Mouse (Mus musculus) right cerebral cortex, adult 2 months (tissue): Measurements from ENCODE around the gene Stip1.
"Not testable (repeated sequence)": the region's sequence is repeated elsewhere in the genome, so short reads cannot be mapped to it uniquely, and the experiment has no call there.

ENCODE experiments used
- DNase-seq, 2 experiments: peaks; one replicate each; pipeline ENCODE4 v3.0.0; 2021 to 2022; ENCODE audit warnings: low spot score in 2 of 2

The Stip1 gene

DNA sequence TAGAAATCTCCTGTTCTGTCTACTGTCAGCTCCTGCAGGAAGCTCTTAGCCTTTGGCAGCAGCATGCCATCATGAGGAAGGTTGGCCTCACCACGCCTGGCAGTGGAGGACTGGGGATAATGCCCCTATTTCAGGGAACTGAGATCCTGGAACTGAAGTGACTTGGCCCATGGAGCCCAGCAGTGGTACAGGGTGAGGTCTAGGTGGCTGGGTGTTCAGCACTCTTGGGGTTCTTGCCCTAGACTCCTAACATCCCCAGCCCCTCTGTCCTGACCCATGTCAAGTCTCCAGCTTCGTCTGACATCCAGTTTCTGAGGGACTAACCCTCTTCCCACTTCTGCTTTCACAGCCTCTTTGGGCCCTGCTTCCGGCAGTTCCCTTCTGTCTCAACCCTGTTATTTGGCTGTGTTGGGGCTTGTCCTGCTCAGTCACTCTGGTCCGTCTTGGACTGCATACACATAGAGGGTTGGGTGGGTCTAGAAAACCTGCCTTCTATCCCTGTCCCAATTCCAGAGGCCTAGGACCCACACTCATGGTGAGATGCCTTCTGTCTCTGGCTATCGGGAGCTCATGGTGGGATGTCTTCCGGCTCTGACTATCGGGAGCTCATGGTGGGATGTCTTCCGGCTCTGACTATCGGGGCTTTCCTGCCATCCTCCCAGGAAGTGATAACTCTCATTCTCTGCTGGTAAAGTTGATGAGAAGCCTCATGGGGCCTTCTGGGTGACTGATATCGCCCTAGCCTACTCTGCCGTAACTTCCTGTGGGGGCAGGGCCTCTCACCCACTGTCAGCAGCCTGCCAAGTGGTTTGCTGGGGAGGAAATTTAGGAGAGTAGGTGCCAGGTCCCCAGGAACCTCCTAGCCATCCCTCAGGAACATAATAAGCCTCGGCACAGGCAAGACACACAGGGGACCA lies 22.0 kb downstream of the Stip1 start:
- DNase-seq: no peak

DNA sequence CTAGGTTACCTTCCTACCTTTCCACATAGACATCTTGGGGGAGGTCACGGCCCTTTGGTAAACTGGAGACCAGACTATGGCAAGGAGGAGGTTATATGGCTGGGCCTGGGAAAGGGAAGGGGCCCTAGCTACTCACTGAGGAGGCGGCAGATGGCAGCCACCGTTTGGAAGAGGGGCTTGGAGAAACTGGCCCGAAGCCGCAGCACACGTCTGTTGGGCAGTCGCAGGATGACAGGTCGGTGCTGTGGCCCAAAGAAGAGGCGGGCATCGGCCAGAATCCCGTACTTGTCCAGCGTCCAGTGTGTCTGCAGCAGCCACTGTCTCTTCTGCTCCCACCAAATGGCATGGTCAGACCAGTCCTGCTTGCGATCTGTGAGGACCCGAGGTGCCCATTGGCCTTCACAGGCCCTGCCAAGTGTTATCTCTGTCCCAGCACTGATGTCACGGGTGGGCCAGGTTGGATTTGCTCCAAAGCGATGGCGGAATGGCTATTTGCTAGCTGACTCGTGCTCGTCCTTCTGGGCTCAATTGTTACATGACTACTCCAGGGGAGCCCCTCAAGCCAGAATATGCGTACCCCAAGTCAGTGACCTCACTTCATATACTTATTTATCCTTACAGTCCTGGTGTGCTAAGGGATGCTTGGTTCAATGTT lies 25.2 kb downstream of the Stip1 start:
- DNase-seq: no peak

DNA sequence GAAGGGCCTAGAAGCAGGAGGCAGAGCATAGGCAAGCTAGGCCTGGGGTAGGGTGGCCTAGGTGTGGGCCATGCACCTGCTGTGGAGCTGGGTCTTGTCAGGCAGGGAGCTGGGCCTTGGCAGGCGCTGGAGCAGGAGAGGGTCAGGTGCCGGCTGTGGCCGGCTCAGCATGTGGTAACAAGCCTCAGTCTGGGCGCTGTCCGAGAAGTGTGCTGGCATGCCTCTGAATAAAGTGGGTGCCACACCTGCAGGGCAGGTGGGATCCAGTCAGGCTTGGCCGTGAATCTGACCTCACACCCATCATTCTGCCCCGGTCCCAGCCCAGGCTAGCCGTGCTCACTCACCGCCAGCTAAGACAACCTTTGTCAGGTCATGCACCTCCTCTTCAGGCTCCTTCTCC lies 25.8 kb downstream of the Stip1 start:
- no peak for DNase-seq

DNA sequence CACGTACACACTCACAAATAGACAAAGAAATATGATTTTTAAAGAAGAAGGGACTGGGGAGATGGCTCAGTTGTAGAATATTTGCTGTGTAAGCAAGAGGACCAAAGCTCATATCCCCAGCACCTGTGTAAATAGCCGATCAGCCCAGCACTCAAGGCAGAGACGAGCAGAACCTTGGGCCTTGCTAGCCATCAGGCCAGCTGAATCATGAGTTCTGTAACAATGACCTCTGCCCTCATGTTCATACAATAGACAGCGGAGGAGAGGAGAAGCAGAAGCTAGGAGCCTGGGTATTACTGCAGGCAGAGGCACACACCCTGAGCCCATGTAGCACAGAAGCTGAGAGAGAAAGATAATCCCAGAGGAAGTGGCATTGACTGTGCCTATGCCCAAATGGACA lies 27.3 kb downstream of the Stip1 start:
- DNase-seq: no peak

DNA sequence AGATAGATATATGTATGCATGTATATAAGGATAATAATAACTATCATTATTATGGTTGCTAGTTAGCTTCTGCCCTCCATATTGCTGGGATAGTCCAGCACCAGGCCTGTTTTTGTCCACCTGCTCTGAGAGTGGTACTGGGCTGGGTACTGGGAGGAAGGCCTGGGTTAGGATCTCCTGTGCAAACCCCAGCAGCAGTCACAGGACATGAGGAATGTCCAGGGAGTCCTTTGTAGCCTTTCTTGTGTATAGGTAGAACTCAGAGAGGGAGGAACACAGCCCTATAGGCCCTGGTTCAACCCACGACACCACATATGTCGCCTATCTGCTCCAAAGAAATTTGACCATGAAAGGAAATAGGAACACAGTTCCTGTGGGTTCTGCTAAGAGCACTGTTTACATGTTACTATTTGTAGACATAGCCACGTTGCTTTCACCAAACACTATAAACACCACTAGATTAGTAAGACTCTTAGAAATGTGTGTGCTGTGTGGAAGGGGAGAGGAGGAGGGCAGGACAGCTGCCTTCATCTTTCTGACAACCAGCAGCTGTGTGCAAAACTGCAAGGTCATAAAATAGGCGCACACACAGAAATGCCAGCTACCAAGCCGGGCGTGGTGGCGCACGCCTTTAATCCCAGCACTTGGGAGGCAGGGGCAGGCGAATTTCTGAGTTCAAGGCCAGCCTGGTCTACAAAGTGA lies 32.7 kb downstream of the Stip1 start:
- no peak for DNase-seq

DNA sequence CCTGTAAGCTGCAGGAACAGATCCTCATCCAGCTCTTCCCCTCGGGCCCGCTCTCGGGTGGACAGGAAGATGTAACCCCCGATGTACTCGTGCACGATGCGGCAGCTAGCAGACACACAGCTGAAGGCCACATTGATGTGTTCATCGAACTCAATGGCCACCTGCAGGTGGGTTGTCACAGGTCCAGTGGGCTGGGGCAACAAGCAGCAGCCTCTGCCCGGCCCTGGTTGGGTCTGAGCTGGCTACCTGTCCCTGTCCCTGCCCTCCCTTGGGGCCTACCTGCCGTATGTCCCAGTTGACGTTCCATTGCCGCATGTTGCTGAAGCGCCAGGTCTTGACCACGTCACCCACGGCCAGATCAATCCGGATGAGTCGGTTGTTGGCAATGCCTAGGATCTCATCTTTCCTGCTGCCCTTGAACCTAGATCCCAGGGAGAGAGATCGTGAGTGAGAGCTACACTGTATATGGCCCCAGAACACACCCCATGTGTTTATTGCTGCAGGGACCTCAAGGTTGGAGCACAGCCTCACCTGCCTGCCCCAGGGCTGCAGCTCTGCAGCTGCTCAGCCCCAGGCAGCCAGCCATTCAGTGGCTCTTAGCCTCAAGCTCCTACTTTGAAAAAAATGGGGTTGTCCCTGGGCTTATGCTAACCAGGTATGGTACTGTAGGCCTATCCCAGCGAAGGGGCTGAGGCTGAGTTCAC lies 40.3 kb downstream of the Stip1 start:
- no peak for DNase-seq

DNA sequence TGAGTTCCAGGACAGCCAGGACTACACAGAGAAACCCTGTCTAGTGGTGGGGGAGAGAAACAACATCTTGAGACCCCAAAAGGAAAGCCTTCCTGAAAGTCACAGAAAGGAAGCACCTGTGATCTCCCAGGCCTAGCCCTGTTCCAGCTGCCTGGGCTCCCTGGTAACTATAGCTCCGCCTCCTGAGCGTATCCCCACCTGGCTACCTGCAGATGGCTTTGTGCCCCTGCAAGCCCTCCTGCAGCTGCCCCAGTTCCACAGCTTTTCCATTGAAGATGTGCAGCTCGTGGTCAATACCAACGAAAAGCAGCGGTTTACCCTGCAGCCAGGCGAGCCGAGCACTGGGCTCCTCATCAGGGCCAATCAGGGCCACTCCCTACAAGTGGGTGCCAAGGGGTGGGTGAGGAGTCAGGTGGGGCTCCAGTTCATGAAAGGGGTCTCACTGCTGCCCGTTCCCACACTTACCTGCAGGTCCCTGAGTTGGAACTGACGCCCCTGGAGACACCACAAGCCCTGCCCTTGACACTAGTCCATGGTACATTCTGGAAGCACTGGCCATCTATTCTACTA lies 42.0 kb downstream of the Stip1 start:
- no peak for DNase-seq

DNA sequence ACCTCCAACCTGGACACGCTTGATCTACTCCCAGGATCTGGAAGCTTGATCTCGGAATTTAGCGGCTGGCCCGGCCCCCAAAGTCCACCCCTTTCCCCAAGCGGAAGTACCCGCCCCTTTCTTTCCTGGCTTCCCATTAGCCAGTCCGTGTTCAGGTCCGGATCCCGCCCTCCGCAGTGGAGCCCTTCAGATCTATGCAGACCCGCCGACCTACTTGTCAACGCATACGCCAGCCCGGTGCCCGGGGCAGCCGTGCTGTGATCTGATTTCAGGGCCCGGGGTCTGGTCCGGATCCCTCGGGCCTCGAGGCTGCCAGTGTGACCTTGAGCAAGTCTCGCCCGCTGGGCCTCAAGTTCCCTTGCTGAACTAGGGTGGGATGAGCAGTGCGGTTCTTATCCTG lies 43.8 kb downstream of the Stip1 start, which contains the start of the genes Nudt22 and Trpt1:
TSS of gene Nudt22 (minus strand) at position 112 of the 400 bp plus-strand sequence.
TSS of gene Trpt1 (plus strand) at position 126 of the 400 bp plus-strand sequence.
- peak; percentile 86 for DNase-seq

DNA sequence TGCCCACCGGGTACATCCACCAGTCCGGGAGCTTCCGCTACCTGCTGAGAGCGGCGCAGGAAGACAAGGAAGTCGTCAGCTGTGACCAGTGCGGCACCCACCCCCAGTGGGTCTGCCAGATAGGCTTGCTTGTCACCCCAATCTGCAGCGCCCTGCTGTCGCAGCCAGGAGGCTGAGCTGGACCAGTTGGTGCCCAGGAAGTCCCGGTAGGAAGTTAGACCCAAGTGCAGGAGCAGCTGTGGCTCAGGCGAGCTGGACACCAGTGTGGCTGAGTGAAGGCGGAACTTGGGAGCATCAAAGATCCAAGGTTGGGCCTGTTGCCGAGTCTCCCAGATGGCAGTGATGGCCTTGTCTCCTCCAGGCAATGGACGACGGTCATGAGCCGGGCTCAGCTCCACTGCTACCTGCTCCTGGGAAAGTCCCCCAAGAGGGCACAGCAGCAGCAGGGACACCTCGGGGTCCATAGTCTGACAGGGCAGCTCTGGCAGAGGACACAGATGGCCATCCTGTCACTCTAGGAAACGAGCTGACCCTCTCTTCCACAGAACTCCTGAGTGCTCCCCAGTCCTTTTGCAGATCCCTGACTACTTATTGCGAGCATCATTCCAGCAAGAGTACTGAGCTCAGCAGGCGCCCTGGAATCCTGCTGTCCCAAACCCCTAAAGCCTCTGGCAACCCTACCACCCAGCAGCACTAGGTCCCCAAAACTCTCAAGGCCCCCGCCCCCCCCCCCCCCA lies 44.3 kb downstream of the Stip1 start:
- no peak for DNase-seq

DNA sequence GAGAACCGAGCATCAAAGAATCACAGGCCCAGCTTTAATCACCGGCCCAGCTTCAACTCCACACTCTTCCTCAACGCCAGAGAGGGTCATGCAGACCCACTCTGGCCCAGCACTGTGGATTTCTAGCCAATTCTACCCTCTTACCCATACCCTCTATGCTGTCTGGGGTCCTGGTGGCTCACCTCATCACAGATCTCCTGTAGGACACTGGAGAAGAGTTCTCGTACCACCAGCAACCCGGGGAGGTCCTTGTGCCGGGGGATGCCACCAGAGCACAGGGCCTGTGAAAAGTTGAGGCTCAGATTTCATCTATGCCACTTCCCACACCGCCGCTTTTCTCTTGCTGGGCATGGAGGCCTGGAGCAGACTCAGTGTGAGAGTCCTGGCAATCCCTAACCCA lies 45.3 kb downstream of the Stip1 start:
- DNase-seq: no peak

DNA sequence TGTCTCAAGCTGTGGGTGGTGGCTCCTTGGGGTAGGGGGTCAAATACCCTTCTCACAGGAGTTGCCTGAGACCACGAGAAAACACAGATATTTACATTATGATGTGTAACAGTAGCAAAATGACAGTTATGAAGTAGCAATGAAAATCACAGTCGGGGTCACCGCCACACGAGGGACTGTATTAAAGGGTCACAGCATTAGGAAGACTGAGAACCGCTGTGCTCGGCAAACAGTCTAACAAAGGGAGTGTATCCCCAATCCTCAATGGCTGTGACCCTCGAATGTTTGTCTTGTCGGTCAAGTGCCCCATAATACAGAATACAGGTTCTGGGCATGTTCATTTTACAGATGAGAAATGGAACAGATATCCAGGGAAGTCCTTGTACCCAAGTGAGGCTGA lies 45.8 kb downstream of the Stip1 start:
- DNase-seq: no peak

DNA sequence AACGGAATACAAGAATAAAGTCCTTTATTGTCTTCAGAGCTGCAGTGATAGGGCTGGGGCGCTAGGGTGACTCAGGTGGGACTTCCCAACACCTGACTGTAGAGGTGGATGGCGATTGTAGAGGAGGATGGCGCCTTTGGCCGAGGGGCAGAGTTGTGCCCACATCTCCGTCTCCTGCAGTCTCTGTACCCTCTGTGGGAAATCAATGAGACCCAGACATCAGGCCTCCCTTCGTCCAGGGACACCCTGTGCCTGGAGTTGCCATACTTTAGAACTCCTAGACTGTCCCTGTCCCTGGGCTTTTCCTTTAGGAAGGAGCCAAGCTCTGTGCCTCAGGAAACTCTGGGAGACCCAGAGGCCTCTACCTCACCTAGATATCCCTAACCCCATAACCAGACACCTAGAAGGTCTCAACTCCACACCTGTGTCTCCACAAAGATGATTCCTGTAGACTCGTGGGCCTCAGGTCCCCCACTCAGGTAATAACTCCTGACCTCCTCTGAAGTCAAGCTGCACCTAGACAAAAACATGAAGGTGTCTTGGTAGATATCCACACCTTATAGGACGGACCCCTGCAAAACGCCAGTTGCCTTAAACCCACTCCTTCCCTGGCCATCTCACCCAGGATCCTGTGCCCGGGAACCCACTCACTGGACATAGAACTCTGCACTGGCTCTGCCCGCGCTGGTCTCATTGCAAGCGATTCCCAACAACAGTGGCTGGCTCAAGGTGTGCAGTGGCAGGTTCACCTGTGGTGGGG lies 46.6 kb downstream of the Stip1 start:
- DNase-seq: no peak

DNA sequence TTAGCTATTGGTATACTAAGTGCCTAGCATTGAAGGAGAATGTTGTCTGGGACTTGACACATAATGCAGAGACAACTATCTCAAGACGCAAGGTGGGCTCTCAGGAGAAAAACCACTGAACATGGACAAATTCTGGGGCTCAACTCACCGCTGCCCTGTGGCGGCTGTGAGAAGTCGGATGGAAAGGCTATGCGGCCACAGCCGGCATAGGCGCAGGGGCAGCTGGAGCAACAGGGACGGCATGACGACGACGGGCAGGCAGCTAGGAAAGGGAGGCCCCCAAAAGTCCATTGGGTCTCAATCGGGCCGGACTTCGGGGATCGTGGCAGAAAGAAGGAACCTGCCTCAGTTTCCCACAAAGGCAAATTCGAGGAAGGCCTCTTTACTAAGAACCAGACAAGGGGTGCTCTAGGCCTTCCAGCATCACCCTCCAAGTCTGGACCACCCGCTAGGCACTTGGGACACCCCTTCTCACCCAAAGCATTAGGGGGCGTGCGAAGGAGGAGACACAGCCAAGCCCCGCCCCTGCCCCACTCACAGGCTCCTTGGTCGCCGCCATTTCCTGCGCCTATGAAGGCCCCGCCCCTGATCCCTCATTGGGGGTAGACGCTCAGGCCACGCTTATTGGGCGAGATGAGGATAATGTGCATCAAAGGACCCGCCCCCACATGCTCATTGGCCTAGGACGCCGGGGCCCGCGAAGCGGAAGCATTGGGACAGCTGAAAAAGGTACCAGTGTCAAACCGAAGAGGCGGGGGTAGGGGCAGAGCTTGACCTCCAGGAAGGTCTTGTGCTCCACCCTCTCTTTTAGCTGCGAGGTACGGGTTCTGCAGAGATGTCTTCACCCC lies 47.5 kb downstream of the Stip1 start, which contains the start of gene Dnajc4:
TSS of gene Dnajc4 (minus strand) at position 562 of the 848 bp plus-strand sequence.
- DNase-seq: peak; percentile 95 to 96

DNA sequence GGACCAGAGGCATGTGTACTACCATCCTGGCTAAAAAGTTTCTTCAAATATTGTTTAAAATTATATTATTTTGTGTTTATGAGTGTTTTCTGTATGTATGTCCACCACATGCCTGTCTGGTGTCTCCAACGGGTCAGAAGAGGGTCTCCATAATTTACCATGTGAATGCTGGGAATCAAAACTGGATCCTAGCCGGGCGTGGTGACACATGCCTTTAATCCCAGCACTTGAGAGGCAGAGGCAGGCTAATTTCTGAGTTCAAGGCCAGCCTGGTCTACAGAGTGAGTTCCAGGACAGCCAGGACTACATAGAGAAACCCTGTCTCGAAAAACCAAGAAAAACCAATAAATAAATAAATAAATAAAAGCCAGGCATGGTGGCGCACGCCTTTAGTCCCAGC lies 48.6 kb downstream of the Stip1 start:
- DNase-seq: not testable (repeated sequence)

DNA sequence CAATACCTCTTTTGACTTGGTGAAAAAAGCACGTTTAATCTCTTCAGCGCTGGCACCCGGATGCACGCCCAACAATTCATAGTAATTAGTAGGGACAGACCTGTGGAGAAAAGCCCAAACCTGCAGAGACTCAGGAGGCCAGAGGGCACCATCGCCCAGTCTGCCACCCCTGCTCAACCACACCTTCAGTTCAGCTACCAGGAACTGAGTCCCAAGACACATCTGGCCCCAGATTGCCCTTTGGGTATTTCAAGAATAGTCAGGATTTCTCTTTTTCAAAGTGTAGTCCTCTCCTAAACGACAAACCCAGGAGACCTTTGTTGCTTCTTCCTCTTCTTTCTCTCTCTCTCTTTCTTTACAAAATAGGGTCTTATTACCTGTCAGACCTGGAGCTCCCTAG lies 49.1 kb downstream of the Stip1 start:
- no peak for DNase-seq

DNA sequence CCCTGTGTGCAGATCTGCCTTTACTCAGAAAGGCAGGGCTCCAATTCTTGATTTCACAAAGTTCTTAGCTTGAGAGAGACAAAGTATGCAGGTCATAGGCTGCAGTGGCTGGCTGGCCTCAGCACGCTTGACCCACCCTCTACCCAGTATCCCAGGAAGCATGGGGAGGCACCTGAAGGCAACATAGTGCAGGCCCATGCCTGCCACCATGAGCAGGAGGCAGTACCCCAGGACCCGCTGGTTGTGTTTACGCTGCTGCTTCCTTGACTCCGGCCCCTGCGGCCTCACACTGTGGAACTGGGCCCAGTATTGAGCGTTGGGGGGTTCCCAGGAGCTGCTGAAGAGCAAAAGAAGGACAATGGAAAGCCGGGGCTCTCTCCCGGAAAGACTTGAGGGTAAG lies 50.5 kb downstream of the Stip1 start:
- DNase-seq: no peak

DNA sequence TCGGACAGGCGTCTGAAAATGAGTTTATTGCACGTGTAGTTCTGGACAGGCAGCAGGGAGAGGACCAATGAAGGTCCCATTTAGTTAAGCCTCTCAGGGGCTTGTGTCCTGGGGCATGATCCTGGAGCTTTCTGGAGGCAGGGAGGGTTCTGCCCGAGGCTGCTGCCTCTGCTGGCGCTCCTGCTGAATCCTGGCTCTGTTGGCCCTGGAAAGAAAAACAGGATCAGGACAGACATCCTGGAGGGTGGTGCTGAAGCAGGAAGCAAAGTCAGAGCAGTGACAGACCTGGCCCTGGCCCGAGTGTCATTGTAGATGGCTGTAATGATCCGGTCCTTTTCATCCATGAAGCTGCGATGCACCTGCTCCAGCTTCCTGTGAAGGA lies 51.9 kb downstream of the Stip1 start:
- DNase-seq: no peak

DNA sequence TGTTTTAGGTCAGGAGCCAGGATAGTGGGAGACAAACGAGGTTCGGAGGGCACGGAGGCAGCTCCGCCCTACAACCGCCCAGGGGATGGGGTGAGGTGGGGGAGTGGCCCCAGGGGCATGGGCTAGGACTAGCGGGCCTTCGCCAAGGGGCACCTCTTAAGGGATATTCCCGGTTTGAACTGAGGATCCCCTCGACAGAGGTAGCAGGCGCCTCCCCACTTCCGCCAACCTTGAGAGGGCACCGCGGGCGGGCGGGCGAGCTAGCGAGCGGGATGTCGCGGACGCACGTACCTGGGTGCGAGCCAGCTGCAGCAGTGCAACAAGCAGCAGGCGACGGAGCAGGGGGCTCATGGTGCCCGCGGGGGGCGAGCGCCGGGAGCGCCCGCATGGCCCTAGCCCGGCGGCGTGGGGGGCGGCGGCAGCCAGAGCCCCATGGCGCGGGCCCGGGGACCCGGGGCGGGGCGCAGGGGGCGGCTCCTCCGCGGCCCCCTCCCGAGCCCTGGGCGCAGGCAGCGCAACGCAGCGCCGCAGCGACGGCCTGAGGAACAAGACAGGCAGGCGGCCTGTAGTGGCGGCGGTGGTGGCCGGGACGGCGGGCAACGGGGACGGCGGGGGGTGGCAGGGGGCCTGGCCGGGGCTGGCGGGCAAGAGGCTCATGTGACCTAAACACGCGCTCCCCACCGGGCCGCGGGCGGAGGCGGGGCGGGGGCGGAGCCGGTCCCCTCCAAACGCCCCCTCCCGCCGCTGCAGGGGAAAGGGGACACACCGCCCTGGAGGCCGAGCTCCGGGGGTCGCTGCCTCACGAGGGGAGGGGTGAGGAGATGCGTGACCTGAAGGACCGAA lies 52.5 kb downstream of the Stip1 start, which contains the start of gene Vegfb:
TSS of gene Vegfb (minus strand) at position 591 of the 843 bp plus-strand sequence.
- DNase-seq: peak in 1 of 2 experiments; percentile 55
